In genomic region chr10:93376457-93376941, GRCm38 (mm10) we compare ENCODE assay signal across 11 mouse cellular contexts.
DNase-seq lines count a peak whose midpoint lies in the region; ATAC-seq and TF ChIP-seq lines count a peak whose summit lies in the region.
"Had no signal": no experiment of that assay in that cellular context is flagged by ENCODE, and none has a peak within 500 bp of the region (broad histone marks: within the 10 kb centered on the region; RNA-seq: fewer than 3 reads in every experiment).

No protein-coding gene starts in this region.

- 71% methylated on average over 7 of the region's 7 CpGs for WGBS in intestine, postnatal 0 days
- WGBS in intestine, embryonic 16.5 days: 66% methylated on average over 7 of the region's 7 CpGs
- WGBS in heart, embryonic 12.5 days: 52% methylated on average over 7 of the region's 7 CpGs
- WGBS in kidney, postnatal 0 days: 61% methylated on average over 7 of the region's 7 CpGs

- H3K4me2 ChIP-seq in intestine, postnatal 0 days (replicated peaks; ENCODE audit: low read depth): no peak overlapping the region
- no peak overlapping the region for H3K4me2 ChIP-seq in intestine, embryonic 16.5 days (ENCODE audit: low read depth, low read length)
- no peak overlapping the region for H3K4me2 ChIP-seq in heart, embryonic 12.5 days
- H3K4me2 ChIP-seq in kidney, postnatal 0 days (ENCODE audit: low read length): no peak overlapping the region

- ATAC-seq in intestine, postnatal 0 days: no peak
- no peak for ATAC-seq in intestine, embryonic 16.5 days
- no peak for ATAC-seq in heart, embryonic 12.5 days (ENCODE audit: insufficient number of reproducible peaks, low FRiP score)
- ATAC-seq in kidney, postnatal 0 days (replicated peaks; ENCODE audit: low FRiP score, low read depth): no peak
- ATAC-seq in megakaryocyte progenitor cell, adult 5-6 weeks (replicated peaks; ENCODE audit: poor library complexity): peak; percentile 72
- ATAC-seq: activated CD4-positive, CD25-positive, alpha-beta regulatory T cell, adult 4 months; midbrain, embryonic 16.5 days had no signal

- H3K4me1 ChIP-seq in intestine, postnatal 0 days (replicated peaks; ENCODE audit: control insufficient read depth, insufficient read depth, low read length): no peaks in the 10 kb centered on the region
- no peaks in the 10 kb centered on the region for H3K4me1 ChIP-seq in intestine, embryonic 16.5 days (ENCODE audit: control insufficient read depth, insufficient read depth, low read length)
- H3K4me1 ChIP-seq in heart, embryonic 12.5 days (replicated peaks): peaks cover 21% of the 10 kb centered on the region
- no peaks in the 10 kb centered on the region for H3K4me1 ChIP-seq in kidney, postnatal 0 days (replicated peaks; ENCODE audit: insufficient read depth, low read length)

- DNase-seq in kidney, postnatal 0 days (ENCODE audit: low spot score): peak; percentile 55
- DNase-seq in ovary, postnatal 14 days (ENCODE audit: low spot score): no peak
- DNase-seq in right cerebral cortex, postnatal 14 days: no peak
- DNase-seq in urinary bladder, postnatal 10 days (ENCODE audit: low spot score): no peak
- DNase-seq: cerebellum, adult 8-10 months had no signal

- H3K27me3 ChIP-seq in intestine, postnatal 0 days (replicated peaks; ENCODE audit: control insufficient read depth, insufficient read depth, low read length): no peaks in the 10 kb centered on the region
- H3K27me3 ChIP-seq in intestine, embryonic 16.5 days (replicated peaks; ENCODE audit: control insufficient read depth, insufficient read depth, low read length): no peaks in the 10 kb centered on the region
- no peaks in the 10 kb centered on the region for H3K27me3 ChIP-seq in heart, embryonic 12.5 days (replicated peaks)
- no peaks in the 10 kb centered on the region for H3K27me3 ChIP-seq in kidney, postnatal 0 days (ENCODE audit: insufficient read depth, low read length)

- no peak overlapping the region for H3K4me3 ChIP-seq in intestine, postnatal 0 days (ENCODE audit: low read depth, low read length)
- H3K4me3 ChIP-seq in intestine, embryonic 16.5 days (ENCODE audit: low read length): no peak overlapping the region
- H3K4me3 ChIP-seq in heart, embryonic 12.5 days: no peak overlapping the region
- no peak overlapping the region for H3K4me3 ChIP-seq in kidney, postnatal 0 days (replicated peaks; ENCODE audit: low read depth, low read length)

- H3K27ac ChIP-seq in intestine, postnatal 0 days (ENCODE audit: low read depth, low read length): peak overlapping the region; percentile 8; the same call in 1 of the 2 replicates
- H3K27ac ChIP-seq in intestine, embryonic 16.5 days (ENCODE audit: low read length): no peak overlapping the region
- H3K27ac ChIP-seq in heart, embryonic 12.5 days (ENCODE audit: poor library complexity, severe bottlenecking): peak overlapping the region; percentile 6; the same call in 1 of the 2 replicates
- H3K27ac ChIP-seq in kidney, postnatal 0 days: peak overlapping the region; percentile 58

- H3K9me3 ChIP-seq in intestine, postnatal 0 days (ENCODE audit: control insufficient read depth): no peaks in the 10 kb centered on the region
- no peaks in the 10 kb centered on the region for H3K9me3 ChIP-seq in intestine, embryonic 16.5 days (ENCODE audit: control insufficient read depth, low read length)
- H3K9me3 ChIP-seq in heart, embryonic 12.5 days (replicated peaks): peaks cover 3% of the 10 kb centered on the region; the same call in 1 of the 2 replicates
- no peaks in the 10 kb centered on the region for H3K9me3 ChIP-seq in kidney, postnatal 0 days (replicated peaks; ENCODE audit: low read length)

- TF ChIP-seq CTCF in intestine, postnatal 0 days (IDR thresholded peaks at IDR 0.05; ENCODE audit: low read depth): no peak
- TF ChIP-seq CTCF in kidney, postnatal 0 days (IDR thresholded peaks at IDR 0.05; ENCODE audit: low read depth): no peak

- H3K9ac ChIP-seq in intestine, postnatal 0 days (ENCODE audit: low read depth, low read length): no peak overlapping the region
- no peak overlapping the region for H3K9ac ChIP-seq in intestine, embryonic 16.5 days (ENCODE audit: low read depth, low read length)
- H3K9ac ChIP-seq in heart, embryonic 12.5 days: no peak overlapping the region
- no peak overlapping the region for H3K9ac ChIP-seq in kidney, postnatal 0 days (ENCODE audit: low read depth, low read length)

- no peaks in the 10 kb centered on the region for H3K36me3 ChIP-seq in intestine, postnatal 0 days (ENCODE audit: control insufficient read depth, insufficient read depth)
- no peaks in the 10 kb centered on the region for H3K36me3 ChIP-seq in intestine, embryonic 16.5 days (ENCODE audit: control insufficient read depth, insufficient read depth, low read length)
- no peaks in the 10 kb centered on the region for H3K36me3 ChIP-seq in heart, embryonic 12.5 days
- no peaks in the 10 kb centered on the region for H3K36me3 ChIP-seq in kidney, postnatal 0 days (ENCODE audit: insufficient read depth, low read length)
